Mouse (Mus musculus) cerebellum, adult 2 months (tissue): ENCODE data around the gene Lmbr1l.

Experiments used
- CTCF ChIP-seq: fragments of 200-500 bp; IDR thresholded peaks from 2 replicates; pipeline ENCODE4 v1.5.1; 2011; ENCODE audit warnings: low read depth, mild to moderate bottlenecking, control low read depth, low read length, moderate library complexity, borderline replicate concordance; ENCODE audit not compliant: insufficient read depth
- POLR2A ChIP-seq: fragments of 200-500 bp; IDR thresholded peaks from 2 replicates; pipeline ENCODE4 v1.6.1; 2011; ENCODE audit warnings: low read length, control low read depth, borderline replicate concordance; ENCODE audit not compliant: insufficient read depth

DNA sequence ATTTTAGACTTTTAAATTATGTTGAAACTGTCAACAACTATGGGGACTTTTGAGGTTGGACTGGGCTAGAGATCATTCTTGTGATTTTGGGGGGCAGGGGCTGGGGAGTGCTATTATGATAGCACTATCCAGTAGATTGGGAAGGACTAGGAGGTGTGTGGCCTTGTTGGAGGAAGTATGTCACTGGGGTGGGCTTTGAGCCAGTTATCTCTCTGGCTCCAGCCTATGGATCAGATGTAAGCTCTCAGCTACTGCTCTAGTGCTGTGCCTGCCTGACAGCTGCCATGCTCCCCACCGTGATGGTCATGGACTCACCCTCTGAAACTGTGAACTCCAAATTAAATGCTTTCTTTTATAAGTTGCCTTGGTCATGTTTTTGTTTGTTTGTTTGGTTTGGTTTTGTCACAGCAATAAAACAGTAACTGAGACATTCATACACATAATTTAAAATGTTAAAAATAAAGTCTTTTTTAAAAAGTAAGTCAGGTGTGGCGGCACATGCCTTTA lies 5.1 kb upstream of the Lmbr1l start:
- TF ChIP-seq CTCF (no peak), POLR2A (no peak)
